Mouse (Mus musculus) liver, postnatal 0 days (tissue): ENCODE measurements around the gene Ddx4.

ENCODE experiments used
- CTCF ChIP-seq: sonication (generic); IDR thresholded peaks from 2 replicates; pipeline ENCODE4 v1.5.1; 2016; ENCODE audit warnings: antibody characterized with exemption, low read depth
- EP300 ChIP-seq: IDR thresholded peaks from 2 replicates; pipeline ENCODE4 v1.6.1; 2016; ENCODE audit warnings: antibody characterized with exemption, low read depth, mild to moderate bottlenecking

DNA sequence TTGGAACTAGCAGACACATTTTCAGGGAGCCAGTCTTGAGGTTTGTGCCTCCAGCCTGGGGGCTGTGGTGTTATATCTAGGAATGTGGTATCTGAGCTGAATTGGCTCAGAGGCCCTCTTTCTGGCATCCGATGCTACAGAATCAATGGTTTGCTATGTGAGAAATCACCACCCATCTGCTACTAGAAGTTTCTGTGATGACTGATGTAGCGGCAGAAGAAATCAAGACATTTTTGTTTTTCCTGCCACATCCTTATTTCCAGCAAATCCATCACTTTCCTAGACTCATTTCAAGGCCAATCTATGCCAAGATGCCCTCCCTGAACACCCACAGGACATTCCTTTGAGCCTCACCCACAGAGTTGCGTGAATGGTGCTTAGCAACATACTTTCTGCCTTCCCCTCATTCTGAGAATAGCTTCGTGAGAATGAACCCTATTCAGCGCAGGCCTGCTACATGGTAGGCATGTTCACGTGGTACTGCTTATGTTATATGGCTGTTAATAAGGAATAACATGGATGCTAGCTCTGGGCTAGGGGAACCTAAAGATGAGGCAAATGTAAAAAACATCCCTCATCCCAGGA, 91.6 kb downstream of the Ddx4 start:
- no peak for TF ChIP-seq CTCF
- no peak for TF ChIP-seq EP300
